Mouse (Mus musculus) left cerebral cortex, adult 18-20 months (tissue): ENCODE measurements at regions not wholly inside any gene's neighbourhood (a gene's known extent, or its start where the extent isn't known, plus 50 kb on each side); places are given as distances from the start of the nearest gene placed in this dataset.
"Not testable (repeated sequence)": the region's sequence is repeated elsewhere in the genome, so short reads cannot be mapped to it uniquely, and the experiment has no call there.

Source experiments
- DNase-seq, 2 experiments: peaks; one replicate each; pipeline ENCODE4 v3.0.0; 2021 to 2022; ENCODE audit warnings: low spot score in 2 of 2, mixed read lengths in 1 of 2

GRCm38 (mm10) chr8:54239106-54239505, 161.7 kb downstream of the Vegfc start:
- not testable (repeated sequence) for DNase-seq

- no peak for DNase-seq
These were observed 178.0 kb downstream of the Vegfc start for GRCm38 (mm10) chr8:54255434-54255833.

GRCm38 (mm10) chr8:54270110-54270509, 192.7 kb downstream of the Vegfc start:
- DNase-seq: peak in 1 of 2 experiments; percentile 3

- no peak for DNase-seq
These were observed 195.7 kb downstream of the Vegfc start for GRCm38 (mm10) chr8:54273080-54273479.

GRCm38 (mm10) chr8:54275487-54275886, 198.1 kb downstream of the Vegfc start:
- no peak for DNase-seq
